Mouse (Mus musculus) intestine, postnatal 0 days (tissue): Measurements from ENCODE around the gene Tmem178. TPM values are rescaled to one million over a fixed set of nuclear protein-coding genes. Genes with fewer than 3 reads are reported as not detected.

ENCODE experiments used
- ATAC-seq: fragments of 200-750 bp; cut with Nextera tagmentation; 2 replicates; pipeline ENCODE4 v1.8.0; 2017; ENCODE audit warnings: mild to moderate bottlenecking, moderate TSS enrichment, moderate library complexity
- H3K27ac ChIP-seq: fragments of 300-500 bp; sonication (generic); 2 replicates; pipeline ENCODE4 v1.5.1; 2014; ENCODE audit warnings: mild to moderate bottlenecking, low read depth, low read length, moderate library complexity
- H3K27me3 ChIP-seq: fragments of 300-500 bp; sonication (generic); replicated peaks from 2 replicates; pipeline ENCODE4 v1.6.1; 2014; ENCODE audit warnings: low read length, mixed read lengths; ENCODE audit not compliant: control insufficient read depth, insufficient read depth
- H3K36me3 ChIP-seq: fragments of 300-500 bp; sonication (generic); 2 replicates; pipeline ENCODE4 v1.6.1; 2014; ENCODE audit warnings: mild to moderate bottlenecking, moderate library complexity; ENCODE audit not compliant: control insufficient read depth, insufficient read depth
- H3K4me1 ChIP-seq: fragments of 300-500 bp; sonication (generic); replicated peaks from 2 replicates; pipeline ENCODE4 v1.6.1; 2014; ENCODE audit warnings: antibody characterized with exemption, low read length, mixed read lengths; ENCODE audit not compliant: control insufficient read depth, insufficient read depth
- H3K4me2 ChIP-seq: fragments of 300-500 bp; sonication (generic); replicated peaks from 2 replicates; pipeline ENCODE4 v1.6.1; 2014; ENCODE audit warnings: low read depth, mild to moderate bottlenecking, moderate library complexity
- H3K4me3 ChIP-seq: fragments of 300-500 bp; sonication (generic); 2 replicates; pipeline ENCODE4 v1.5.1; 2014; ENCODE audit warnings: low read depth, low read length
- H3K9ac ChIP-seq: fragments of 300-500 bp; sonication (generic); 2 replicates; pipeline ENCODE4 v1.6.1; 2014; ENCODE audit warnings: mild to moderate bottlenecking, low read depth, low read length
- H3K9me3 ChIP-seq: fragments of 300-500 bp; sonication (generic); 2 replicates; pipeline ENCODE4 v1.6.1; 2016; ENCODE audit warnings: mixed run types; ENCODE audit not compliant: control insufficient read depth
- CTCF ChIP-seq: sonication (generic); IDR thresholded peaks from 2 replicates; pipeline ENCODE4 v1.5.1; 2016; ENCODE audit warnings: low read depth, mild to moderate bottlenecking, control low read depth, antibody characterized with exemption, moderate library complexity
- WGBS: fragments of 180-500 bp; shearing (Covaris S2); extraction: QIAGEN DNeasy Blood & Tissue Kit; methylation state at CpG from one replicate; pipeline ENCODE4 v1.1.7; 2014; 5-methylcytosine and 5-hydroxymethylcytosine counted together
- polyA plus RNA-seq: library from polyadenylated mRNA; unstranded; fragments of >200 nt; fragmentation: Nextera tagmentation; extraction: Ambion mirVana; gene quantifications from 2 replicates; pipeline ENCODE4 v1.2.1, GENCODE M21; 2015

The Tmem178 gene
- polyA plus RNA-seq, 1 experiment from 2014 or later = 3.6 TPM

- H3K4me3 ChIP-seq = no peak overlapping the region
- ATAC-seq = peak; percentile 33; the same call in 1 of the 2 replicates
These were observed 57.7 kb downstream of the Tmem178 start for GRCm38 (mm10) chr17:81002130-81002529.

DNA sequence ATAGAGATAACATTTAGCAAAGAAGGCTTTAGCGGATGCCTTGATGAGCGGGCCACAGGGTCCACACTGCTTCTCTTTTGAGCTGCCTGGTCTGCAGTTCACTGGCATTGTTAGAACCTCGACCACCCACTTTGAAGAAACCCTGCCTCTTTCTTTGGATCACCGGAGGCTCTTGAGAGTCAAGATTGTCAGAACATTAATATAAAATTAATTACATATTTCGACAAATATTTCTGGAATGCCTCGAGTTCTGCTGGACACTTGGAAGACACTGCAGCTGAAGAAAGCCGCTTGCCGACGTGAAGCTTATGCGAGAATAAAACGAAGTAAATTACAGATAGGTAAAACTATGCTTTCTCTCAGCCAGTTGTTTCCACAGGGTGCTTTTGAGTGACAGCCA, 60.0 kb downstream of the Tmem178 start:
- Histone ChIP-seq H3K4me3 (no peak overlapping the region), H3K27me3 (no peaks in the 10 kb centered on the region), H3K4me1 (no peaks in the 10 kb centered on the region), H3K9ac (no peak overlapping the region), H3K4me2 (no peak overlapping the region), H3K36me3 (no peaks in the 10 kb centered on the region), H3K27ac (no peak overlapping the region), H3K9me3 (no peaks in the 10 kb centered on the region)
- no peak for ATAC-seq
- no peak for TF ChIP-seq CTCF
- 66% methylated on average over 11 of the region's 11 CpGs for WGBS

More at GRCm38 (mm10) chr17:81002130-81002529, 57.7 kb downstream of the Tmem178 start:
- no peaks in the 10 kb centered on the region for H3K36me3 ChIP-seq
- WGBS = 32% methylated on average over 5 of the region's 5 CpGs
- no peak for TF ChIP-seq CTCF
- H3K4me1 ChIP-seq = no peaks in the 10 kb centered on the region
- H3K4me2 ChIP-seq = no peak overlapping the region
- no peaks in the 10 kb centered on the region for H3K27me3 ChIP-seq
- H3K9me3 ChIP-seq = no peaks in the 10 kb centered on the region
- no peak overlapping the region for H3K27ac ChIP-seq
- H3K9ac ChIP-seq = no peak overlapping the region

- Histone ChIP-seq H3K36me3 (no peaks in the 10 kb centered on the region), H3K4me2 (no peak overlapping the region)
- TF ChIP-seq CTCF = no peak
These were observed 60.9 kb downstream of the Tmem178 start for GRCm38 (mm10) chr17:81005292-81005691.

DNA sequence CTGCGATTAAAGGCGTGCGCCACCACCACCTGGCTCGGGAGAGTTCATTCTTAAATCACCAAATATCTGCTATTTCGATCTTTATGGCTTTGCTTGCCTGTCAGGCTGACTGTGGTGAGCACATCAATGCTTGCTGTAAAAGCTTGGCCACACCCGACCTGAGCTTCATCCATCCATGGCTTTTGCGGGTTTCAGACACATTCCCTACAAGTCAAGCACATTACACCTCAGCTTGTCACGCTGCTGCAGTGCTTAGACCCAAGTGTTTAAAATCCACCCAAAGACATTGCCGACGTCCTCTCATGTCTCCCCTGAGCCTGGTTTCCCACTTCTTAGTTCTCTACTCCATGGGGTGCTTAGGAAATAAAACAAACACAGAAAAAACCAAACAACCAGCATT, 64.7 kb downstream of the Tmem178 start:
- H3K9ac ChIP-seq = no peak overlapping the region
- no peak for ATAC-seq
- no peaks in the 10 kb centered on the region for H3K4me1 ChIP-seq
- TF ChIP-seq CTCF = no peak
- no peak overlapping the region for H3K4me2 ChIP-seq
- H3K27ac ChIP-seq = no peak overlapping the region
- H3K27me3 ChIP-seq = no peaks in the 10 kb centered on the region
- H3K4me3 ChIP-seq = no peak overlapping the region
- WGBS = 69% methylated on average over 10 of the region's 10 CpGs
- no peaks in the 10 kb centered on the region for H3K9me3 ChIP-seq
- no peaks in the 10 kb centered on the region for H3K36me3 ChIP-seq

More at GRCm38 (mm10) chr17:81005292-81005691, 60.9 kb downstream of the Tmem178 start:
- 68% methylated on average over 8 of the region's 8 CpGs for WGBS
- no peaks in the 10 kb centered on the region for H3K27me3 ChIP-seq
- H3K9me3 ChIP-seq = no peaks in the 10 kb centered on the region
- no peaks in the 10 kb centered on the region for H3K4me1 ChIP-seq
- no peak for ATAC-seq
- no peak overlapping the region for H3K4me3 ChIP-seq
- H3K27ac ChIP-seq = no peak overlapping the region
- no peak overlapping the region for H3K9ac ChIP-seq

DNA sequence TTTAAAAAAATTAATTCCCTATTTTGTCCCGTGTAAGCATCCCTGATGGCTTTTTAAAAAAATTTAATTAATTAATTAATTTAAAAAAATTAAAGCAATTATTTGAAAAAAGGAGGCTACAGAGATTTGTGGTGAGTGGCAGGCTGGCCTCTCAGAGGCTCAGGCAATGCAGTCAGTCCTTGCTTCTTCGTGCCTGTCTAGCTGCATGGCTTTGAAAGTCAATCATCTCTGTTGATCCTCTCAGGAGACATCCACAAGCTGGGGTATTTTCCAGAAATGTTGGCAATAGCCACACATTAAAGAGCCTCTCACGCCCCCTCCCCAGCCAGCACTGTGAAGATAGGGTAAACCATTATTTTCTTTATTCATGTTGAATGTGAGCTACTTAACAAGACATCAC, 65.8 kb downstream of the Tmem178 start:
- Histone ChIP-seq H3K9me3 (no peaks in the 10 kb centered on the region), H3K9ac (no peak overlapping the region), H3K4me1 (no peaks in the 10 kb centered on the region), H3K4me3 (no peak overlapping the region), H3K36me3 (no peaks in the 10 kb centered on the region), H3K27ac (no peak overlapping the region), H3K27me3 (no peaks in the 10 kb centered on the region), H3K4me2 (no peak overlapping the region)
- 75% methylated on average over 3 of the region's 3 CpGs for WGBS
- ATAC-seq = no peak
- no peak for TF ChIP-seq CTCF

GRCm38 (mm10) chr17:81010844-81011685, 66.6 kb downstream of the Tmem178 start:
- no peak overlapping the region for H3K4me2 ChIP-seq
- no peak for TF ChIP-seq CTCF

More at GRCm38 (mm10) chr17:81010844-81011685, 66.6 kb downstream of the Tmem178 start:
- H3K9me3 ChIP-seq = no peaks in the 10 kb centered on the region
- no peaks in the 10 kb centered on the region for H3K36me3 ChIP-seq
- no peaks in the 10 kb centered on the region for H3K4me1 ChIP-seq
- no peaks in the 10 kb centered on the region for H3K27me3 ChIP-seq
- no peak for ATAC-seq
- H3K9ac ChIP-seq = no peak overlapping the region
- no peak overlapping the region for H3K4me3 ChIP-seq
- 63% methylated on average over 18 of the region's 18 CpGs for WGBS
- H3K27ac ChIP-seq = no peak overlapping the region
